Mouse (Mus musculus) natural killer cell, adult 2 months (primary cell): ENCODE results near the gene Fam186a.

Experiments
- DNase-seq, 2 experiments: peaks; one replicate each; pipeline ENCODE4 v3.0.0; 2022; ENCODE audit warnings: low spot score in 2 of 2

Gene Fam186a

DNA sequence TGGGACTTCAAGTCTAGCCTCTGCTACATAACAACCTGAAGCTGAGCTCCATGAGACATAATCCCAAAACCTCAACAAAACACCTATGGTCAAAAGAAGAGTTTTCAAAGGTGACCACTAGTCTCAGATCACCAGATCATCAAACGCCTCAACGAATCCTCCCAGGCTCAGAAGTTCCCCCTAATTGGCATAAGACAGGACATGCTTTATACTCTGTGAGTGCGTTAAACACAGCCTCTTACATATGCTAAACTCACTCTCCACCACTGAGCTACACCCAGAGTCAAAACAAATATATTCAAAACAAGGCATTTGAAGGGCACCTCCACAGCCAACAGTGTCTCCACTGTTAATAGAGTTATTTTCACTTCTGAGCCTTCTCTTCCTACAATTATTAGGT, 94.3 kb downstream of the Fam186a start:
- DNase-seq = no peak
